Mouse (Mus musculus) adrenal gland, adult 18-20 months (tissue): ENCODE results near the gene Fat3. TPM values are rescaled to one million over a fixed set of nuclear protein-coding genes. Genes with fewer than 3 reads are reported as not detected.

Source experiments
- DNase-seq, 2 experiments: peaks; one replicate each; pipeline ENCODE4 v3.0.0; 2021 to 2022; ENCODE audit warnings: low spot score in 2 of 2
- total RNA-seq, 2 experiments: library from RNA; stranded (reverse); gene quantifications; 1 replicate in 1 of 2; 2 replicates in 1 of 2; pipeline ENCODE4 v1.2.3; 2021

The Fat3 gene
- total RNA-seq, 2 experiments from 2014 or later, result 1.9 to 2.1 TPM

DNA sequence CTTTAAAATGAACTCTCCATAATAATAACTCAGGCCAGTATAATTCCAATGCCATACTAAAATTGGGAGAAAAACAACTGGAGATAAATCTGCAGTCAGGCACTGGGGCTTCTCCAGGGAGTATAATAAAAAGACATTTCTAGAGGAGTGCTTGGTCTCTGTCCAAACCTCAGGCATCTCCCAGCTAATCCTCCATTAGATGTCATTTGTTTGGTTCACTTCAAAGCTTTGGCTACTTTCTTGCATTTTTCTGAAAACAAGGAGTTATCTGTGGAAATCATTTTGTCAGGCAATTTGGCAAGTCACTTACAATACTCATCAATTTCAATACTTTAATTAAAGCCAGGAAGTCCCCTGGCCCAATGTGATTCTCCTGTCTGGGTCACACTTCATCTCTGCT, 351.0 kb downstream of the Fat3 start:
- DNase-seq, result no peak

DNA sequence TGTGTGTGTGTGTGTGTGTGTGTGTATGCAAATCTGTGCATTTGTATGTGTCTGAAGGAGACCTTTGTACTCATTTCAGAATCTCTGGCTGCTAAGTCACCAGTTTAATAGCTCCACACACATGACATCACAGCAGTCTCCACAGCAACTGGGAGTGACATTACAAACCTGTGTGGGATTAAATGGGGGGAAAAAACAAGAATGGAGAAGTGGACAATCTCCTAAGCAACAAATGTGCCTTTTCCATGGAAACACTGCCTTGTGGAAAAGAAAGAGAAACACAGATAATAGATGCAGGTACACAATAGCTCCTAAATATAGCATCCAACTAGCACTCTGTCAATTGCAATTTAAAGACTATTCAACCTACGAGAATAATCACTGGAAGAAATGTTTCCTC, 353.4 kb downstream of the Fat3 start:
- no peak for DNase-seq

DNA sequence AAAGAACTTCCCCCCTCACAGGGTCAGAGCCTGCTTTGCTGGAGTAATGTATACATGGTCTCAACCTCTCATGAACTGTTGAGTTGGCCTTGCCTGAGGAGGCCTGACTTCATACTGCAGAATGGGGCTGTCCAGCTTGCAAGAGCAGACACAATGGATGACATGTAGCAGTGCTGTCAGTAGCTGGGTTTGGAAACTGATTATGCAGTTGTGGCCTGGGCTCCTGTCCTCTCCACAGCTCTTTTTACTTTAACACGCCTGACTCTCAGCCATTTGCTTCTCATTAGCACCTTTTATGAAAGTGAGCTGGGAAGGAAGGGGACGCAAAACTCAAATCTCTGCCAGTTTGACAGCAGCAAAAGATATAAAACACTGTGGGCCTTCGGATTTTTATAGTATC, 356.4 kb downstream of the Fat3 start:
- DNase-seq, result no peak

DNA sequence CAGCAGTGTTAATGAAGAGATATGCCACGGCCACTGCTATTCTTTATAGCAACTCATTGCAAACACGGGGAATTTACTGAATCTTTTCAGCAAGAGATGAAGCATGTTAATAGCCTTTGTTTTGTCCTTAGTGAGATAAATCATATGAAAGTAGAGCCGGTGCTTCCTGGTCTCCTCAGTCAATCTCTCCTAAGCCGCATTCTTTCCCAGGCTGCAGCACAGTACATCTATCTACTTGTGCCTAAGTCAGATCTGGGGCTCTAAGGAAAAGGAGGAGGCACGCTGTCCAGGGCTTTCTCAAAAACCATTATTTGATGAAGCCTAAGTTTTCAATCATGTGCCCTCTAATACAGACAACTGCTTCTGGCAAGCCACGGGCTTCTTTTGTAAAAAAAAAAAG, 361.8 kb downstream of the Fat3 start:
- DNase-seq, result no peak

DNA sequence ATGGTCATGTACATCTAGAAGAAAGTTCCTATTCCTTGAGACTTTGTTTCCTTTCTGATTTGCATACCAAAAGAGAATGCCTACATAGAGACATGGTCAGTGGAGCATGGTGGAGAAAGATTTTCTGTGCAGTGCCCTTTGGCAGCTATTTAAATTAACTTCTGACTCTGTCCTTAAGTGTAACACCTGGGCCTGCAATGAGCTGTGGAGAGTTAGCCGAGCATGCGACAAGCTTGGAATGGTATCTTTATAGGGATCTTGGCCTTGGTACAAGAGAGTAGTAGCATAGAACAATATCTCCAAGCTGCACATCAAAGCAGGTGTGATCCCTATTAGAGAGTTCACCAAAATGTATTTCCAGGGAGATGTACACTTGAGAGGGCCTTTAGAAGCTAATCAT, 368.0 kb downstream of the Fat3 start:
- no peak for DNase-seq

DNA sequence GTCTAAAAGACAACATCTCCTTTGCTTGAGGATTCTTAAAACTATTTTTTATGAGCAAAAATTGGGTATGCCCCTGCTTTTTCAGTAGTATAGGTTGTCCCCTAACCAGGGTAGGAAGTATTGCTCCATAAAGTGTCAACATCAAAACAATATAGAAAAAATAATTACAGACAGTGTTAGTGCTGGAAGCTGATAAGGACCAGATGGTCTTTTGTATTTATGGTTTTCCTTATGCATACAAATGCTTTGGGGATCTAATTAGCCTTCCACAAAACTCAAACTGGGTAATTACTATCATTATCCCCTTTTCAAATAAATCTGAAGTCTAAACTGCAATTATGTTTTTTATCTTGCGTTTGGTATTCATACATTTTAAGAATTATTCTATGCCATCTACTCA, 368.5 kb downstream of the Fat3 start:
- DNase-seq, result no peak

DNA sequence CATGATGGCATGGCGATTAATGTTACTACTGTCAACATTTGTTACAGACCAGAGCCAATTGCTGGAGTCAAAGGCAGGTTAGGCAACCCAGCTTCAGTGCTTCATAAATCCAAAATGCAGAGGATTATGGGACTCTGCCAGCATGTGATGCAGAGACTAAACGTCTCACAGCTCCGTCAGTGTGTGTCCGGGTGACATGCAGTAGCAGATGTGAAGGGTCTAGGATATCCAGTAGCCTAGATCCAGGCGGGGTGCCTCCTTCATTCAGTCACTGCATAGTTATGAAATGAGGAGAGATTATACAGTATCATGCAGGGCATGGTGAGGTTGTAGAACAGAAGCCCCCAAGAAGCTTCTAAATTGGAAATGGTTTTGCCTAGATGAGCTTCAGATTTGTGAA, 379.3 kb downstream of the Fat3 start:
- DNase-seq, result no peak

DNA sequence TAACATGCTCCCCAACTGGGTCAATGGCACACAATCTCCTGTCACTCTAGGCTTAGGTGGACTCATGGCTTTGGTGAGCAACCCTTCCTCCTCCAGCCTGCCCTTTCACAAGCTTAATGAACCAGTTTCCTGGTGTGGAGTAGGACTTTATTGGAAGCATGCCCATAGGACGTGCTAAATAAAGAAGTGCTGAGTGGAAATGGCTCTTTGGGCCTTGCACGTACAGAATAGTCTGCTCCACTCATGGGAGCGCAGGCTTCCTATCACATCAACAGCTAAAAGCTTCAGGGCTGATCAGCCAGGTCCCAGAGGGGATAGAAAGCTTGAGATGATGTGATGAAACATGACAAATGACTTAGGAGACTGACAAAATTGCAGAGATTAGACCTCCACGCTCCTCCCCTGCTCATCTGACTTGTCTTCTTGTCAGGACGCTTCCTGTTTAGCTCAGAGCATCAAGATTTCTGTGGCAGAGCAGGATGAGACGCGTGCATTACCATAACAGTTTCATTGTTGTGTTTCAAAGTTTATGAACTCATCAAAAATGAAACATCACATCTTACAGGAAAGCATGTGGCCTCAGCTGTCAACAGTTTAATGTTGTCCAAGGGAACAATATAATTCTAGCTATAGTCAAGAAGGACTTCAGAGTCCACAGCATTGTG, 386.1 kb downstream of the Fat3 start:
- DNase-seq, result no peak

DNA sequence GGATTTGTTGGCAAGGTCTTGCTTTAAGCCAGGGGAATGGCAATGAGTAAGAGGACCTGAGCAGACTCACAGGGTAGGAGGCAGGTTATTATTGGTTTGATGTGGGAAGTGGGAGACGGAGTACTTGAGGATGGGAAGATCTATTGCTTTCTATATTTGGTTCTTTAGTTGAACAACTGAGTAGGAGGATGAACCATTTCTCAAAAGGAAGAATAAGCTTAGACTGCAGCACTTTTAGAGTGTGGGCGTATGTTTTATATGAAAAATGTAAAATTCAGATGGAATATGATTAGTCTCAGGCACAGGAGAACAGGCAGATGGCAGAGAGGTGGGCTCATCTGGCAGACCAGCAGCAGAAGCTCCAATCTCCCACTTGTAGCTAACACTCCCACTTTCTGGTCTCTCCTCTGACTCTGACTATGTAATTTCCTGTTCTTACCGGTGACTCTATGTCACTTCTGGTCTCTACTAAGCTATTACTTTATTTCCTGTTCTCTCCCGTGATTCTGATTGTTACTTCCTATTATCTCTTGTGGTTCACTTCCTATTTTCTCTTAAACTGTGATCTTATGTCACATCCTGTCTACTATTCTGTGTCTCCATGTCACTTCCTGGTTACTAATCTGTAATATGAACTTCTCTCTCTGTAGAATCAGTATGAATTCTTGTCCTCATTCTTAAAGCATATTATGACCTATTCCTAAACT, 387.0 kb downstream of the Fat3 start:
- no peak for DNase-seq

DNA sequence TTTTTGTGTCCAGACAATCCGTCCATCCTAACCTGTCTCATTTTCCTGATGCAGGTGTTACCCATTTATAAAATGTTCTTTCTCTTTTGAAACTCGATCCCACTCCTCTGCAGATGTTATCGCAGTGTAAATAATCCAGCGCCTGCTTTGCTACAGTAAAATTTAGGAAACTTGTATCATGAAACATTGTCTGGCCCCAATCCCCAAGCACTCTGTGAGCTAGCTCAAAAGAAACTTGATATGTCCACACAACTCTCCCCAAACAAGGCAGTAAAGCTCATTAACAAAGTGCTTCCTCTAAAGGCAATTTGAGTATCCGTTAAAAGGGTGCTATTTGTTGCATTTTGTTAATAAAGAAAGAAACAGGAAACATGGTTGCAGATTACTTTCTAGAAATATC, 393.2 kb downstream of the Fat3 start:
- no peak for DNase-seq

DNA sequence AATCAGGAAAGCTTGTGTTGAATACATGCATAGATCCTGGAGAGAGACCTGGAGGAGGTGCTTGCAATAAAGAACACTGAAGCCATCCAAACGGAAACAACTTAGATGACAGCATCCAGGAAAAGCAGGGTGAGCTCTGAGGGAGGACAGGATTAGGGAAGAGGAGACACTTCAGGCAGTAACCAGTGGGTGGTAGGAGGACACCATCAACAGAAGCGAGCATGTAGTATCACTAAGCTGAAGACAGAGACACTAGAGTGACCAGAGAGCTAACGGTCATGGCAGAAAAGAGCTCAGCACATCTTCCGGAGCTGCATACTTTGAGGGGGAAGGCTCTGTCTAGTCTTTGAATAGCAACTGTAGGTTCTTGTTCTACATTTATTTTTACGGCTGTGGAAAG, 393.7 kb downstream of the Fat3 start:
- no peak for DNase-seq

DNA sequence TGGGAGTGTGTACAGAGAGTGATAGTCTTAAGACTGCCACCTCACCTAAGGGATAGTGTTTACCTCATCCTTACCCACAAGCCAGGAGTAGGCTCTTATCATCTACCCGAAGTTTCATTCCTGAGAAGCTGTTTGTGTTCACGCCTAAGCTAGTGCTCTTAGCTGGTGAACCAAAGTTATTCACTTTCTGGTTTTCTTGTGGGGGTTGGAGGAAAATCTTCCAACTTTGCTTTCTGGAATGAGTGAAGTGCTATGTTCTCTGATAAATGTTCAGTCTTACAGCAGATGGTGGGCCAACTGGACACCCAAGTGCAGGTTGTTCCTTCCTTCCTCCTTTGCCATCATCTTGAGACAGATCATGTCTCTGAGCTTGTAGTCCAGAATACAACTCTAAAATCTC, 402.5 kb downstream of the Fat3 start:
- no peak for DNase-seq

DNA sequence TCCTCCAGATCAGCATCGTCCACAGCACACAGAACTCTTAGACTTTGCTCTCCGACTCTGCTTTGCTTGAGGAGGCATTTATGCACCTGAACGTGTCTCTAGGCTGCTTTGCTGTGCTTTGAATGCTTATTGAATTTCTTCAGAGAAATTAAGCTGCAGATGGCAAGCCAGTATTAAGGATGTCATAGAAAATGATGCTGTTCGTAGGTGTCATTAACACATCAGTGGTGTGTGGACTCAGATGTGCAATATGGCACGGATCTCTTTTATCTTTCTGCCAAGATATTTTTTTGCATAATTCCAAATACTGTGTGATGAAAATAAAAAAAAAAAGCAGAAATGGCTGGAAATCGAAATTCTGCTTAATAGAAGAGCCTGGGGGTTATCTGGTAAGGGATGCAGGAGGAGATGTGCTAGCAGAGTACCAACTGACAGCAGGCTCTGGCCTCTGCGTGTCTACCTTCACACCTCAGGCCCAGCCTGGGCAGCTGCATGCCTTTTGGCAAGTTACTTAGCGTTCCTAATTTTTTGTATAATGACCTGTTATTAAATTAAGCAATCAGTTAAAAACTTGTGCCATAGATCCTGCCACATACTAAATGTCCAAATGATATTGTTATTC, 407.9 kb downstream of the Fat3 start:
- no peak for DNase-seq

DNA sequence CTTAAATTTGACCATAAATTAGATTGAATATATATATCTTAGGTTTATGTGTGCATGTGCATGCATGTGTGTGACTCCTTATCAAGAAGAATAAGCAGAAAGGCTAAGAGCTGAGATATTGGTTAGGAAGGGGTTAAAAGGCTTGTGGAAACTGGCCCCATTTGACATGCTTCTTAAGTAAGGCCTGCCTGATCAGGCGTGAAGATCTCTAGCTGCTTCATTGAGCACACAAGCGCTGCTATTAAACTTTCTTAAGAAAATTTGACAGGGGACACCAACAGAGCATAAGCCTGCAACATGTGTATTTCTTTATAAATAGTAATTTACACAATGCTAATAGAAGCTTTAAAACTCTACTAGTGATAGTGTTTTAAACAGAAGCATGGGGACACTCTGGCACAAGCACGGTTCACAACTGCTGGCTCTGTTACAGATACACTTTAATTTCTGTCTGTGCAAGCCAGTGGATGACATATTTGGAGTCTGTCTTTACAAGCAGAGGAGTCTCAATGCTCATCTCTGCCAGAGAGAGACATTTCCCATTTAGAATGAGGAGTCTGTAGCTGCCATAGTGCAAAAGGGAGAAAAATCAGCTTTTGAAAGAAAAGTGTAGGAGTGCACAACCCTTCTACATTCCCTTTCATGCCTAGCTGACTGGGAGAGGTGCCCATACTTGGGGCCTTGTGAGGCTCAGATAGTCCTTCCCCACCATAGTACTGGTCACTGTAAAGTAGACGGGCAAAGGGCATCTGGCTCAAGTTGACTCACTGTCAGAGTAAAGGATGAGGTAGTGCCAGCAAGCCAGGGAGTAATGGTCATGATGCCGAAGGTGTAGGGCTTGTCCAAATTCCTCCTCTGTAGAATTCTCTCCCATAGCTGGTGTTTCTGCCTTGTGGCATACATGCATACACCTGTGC, 408.8 kb downstream of the Fat3 start:
- no peak for DNase-seq

DNA sequence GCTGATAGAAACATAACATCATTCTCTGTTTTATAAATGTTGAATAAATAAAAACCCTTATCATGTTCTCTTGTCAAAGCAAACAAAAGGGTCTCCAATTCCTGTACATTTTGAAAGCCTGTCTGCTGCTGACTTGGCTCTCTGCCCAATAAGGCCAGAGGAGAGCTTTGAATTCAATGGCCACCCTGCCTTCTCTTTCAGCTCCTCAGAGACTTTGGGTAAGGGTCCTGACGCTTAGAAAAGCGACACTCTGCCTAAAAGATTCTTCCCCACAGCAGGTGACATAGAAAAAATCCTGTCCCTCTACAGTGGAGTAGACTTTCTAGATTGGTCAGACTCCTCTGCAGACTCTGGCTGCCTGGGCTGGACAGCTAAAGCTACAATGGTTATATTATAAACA, 421.8 kb downstream of the Fat3 start:
- no peak for DNase-seq

DNA sequence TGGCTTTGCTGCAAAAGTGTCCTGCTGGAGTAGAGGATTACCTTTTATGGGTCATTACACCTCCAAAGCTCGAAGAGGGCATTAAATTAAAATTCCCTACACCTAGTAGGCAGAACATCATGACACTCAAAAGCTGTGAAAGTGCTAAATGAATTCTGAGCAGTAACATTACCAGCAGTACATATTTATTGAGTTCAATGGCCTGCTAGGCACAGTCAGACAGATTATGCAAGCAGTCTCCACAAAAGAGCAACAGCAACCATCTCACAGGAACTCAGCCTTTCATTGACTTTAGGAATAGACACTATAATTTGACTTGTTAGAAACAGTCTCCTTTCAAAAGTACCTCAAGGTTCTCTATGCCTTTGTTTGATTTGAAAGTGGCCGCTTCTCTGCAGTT, 426.4 kb downstream of the Fat3 start:
- DNase-seq, result no peak

DNA sequence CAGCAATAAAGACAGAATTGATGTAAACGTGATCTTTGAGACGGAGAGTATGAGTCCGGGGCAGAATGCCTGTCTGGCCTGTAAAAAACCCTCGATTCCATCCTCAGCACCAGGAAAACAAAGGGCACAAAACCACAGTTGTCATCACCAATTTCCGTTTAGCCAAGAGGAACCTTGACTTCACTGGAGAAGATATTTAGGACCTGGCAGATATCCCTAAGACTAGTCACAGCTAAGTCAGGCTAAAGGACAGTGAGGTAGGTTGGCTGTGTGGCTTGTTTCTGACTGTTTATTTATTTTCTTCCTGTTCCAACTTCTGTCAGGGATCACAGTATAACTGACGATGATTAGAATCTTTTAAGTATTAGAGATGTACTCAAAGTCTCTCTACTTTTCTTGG, 427.0 kb downstream of the Fat3 start:
- DNase-seq, result no peak

DNA sequence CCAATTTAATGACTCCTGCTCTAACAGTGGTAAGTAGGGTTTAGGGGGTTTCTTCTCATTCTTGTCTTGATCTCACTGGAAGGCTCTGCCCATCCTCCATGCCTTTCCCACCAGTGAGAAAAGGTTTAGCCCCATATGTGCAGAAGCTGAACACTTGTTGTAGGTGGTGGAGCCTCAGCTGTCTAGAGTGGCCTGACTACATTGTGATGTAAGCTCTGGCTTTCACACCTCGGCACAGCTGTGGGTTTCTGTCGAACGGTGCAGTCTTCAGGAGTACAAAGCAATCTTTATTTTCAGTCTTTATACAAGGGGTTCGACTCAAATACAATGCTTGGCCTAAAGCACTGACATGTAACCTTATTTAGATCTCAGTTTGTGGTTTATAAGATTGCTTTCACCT, 437.6 kb downstream of the Fat3 start:
- DNase-seq, result no peak

DNA sequence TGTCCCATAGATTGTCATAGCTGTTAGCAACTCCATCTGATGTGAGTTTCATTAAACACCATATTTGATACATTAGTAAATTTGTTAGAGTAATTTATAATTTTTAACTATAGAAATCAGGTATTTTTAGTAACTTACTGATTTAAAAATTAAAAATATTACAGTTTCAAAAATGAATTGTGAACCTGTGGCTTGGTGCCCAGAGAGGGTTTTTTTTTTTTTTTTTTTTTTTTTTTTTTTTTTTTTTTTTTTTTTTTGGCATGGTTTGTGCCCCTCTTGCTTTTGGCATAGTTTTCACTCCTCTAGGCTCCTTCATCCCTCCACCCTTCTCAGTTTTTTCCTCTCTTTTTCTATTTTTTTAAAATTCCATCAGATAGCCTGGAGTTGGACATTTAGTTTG, 438.6 kb downstream of the Fat3 start:
- no peak for DNase-seq

DNA sequence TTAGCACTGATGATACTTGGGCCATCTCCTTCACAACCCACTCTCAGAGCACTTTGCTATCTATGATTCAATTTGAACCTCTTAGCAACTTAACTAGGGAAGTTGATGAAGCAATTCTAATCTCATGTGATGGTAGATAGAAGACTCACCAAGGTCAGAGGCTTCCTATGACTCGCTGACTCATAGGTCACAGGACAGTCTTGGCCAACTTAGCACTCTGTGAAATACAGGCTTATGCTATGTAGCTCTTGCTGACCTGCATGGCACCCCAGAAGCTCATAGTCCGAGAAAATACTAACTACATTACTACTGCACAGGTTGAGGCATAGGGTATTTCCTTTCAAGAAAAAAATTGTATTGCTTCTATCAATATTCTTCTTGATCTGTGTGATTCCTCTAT, 454.4 kb downstream of the Fat3 start:
- peak in 1 of 2 experiments; percentile 26 for DNase-seq

DNA sequence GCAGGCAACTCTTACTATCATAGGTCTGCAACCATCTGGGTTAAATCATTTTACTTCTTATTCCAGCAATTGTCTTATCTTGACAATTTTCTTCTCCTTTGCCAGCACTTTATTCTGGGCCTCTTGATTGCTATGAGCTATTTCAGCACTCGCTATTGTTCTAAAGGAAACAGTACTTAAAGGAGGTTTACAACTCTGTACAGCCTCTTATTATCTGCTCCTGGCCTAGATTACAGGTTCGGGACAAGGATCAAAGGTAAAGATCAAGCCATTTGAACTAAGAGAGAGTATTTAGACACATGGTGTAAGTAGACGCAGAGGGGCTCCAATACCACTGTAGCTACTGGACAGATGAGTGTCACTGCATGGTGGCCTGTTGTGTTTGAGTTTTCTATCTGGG, 463.7 kb downstream of the Fat3 start:
- no peak for DNase-seq

DNA sequence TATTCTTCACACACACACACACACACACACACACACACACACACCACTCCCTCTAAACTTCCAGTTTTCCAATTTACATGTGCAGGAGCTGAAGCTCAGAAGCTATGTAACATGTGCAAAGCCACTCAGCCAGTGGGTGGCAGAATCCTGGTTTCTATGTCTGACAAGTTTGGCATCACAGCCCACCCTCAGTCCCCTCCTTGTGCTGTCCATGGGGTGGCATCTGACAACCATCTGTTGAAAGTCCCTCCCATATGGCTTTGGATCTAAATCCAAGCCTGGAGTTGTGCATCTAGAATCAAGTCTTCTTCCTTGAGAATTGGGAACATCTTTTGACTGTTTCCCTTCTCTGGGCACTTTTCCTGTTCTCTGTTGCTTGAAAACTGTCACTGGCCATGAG, 464.7 kb downstream of the Fat3 start:
- no peak for DNase-seq
